Mouse (Mus musculus): ENCODE data around the gene Ddit4.

DNA sequence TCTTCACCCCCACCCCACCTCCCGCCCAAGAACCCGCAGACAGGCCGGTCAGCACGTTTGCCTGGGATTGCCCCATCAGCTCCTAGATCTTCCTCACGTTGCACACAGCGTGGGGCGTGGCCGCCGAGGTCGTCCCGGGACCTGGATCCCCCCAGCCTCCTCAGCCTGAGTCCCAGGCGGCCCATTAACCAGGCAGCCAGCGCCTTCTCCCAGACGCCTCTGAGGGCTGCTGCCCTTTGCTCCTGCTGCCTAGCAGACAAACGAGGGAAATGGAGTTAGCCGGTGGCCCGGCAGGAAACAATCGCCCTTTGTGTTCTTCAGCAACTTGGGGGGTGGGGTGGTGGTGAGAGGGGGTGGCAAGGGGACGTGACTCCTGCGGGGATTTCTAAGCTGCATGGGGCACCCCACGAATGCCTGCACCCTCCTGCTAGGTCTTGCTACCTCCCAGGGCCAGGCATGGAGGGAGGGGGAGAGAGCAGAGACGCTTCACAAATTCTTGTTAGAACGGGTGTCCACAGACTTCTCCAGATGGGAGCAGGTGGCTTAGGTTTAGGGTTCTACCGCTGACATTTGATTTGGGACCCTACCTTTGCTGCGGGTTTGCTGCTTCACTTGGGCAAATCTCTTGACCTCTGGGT, 40.0 kb downstream of the Ddit4 start:
- TF ChIP-seq POLR2A (IDR thresholded peaks at IDR 0.05; ENCODE audit: borderline replicate concordance, insufficient read depth, low read length) (no peak), CTCF (IDR thresholded peaks at IDR 0.05; ENCODE audit: borderline replicate concordance, insufficient read depth, low read depth, low read length) (no peak)
